Mouse (Mus musculus) olfactory bulb, adult 2 months (tissue): ENCODE data around the gene Gm26602. TPM values are rescaled to one million over a fixed set of nuclear protein-coding genes. Genes with fewer than 3 reads are reported as not detected.

Experiments used
- H3K27ac ChIP-seq: fragments of 200-500 bp; 2 replicates; pipeline ENCODE4 v1.5.1; 2012; ENCODE audit warnings: low read depth, low read length; ENCODE audit not compliant: insufficient read depth
- H3K4me1 ChIP-seq: fragments of 200-500 bp; 2 replicates; pipeline ENCODE4 v1.6.1; 2012; ENCODE audit warnings: low read length; ENCODE audit not compliant: control insufficient read depth, insufficient read depth
- H3K4me3 ChIP-seq: fragments of 200-500 bp; 2 replicates; pipeline ENCODE4 v1.5.1; 2012; ENCODE audit warnings: mild to moderate bottlenecking, low read depth, low read length, moderate library complexity; ENCODE audit not compliant: insufficient read depth
- CTCF ChIP-seq: fragments of 200-500 bp; IDR thresholded peaks from 2 replicates; pipeline ENCODE4 v1.5.1; 2012; ENCODE audit warnings: low read depth, mild to moderate bottlenecking, low read length, moderate library complexity; ENCODE audit not compliant: insufficient read depth
- POLR2A ChIP-seq: fragments of 200-500 bp; IDR thresholded peaks from 2 replicates; pipeline ENCODE4 v1.6.1; 2012; ENCODE audit warnings: mild to moderate bottlenecking, low read depth, low read length, moderate library complexity; ENCODE audit not compliant: insufficient read depth
- WGBS: fragments of 180-500 bp; shearing (Covaris S2); methylation state at CpG from one replicate; pipeline ENCODE4 v1.1.7; 2018; 5-methylcytosine and 5-hydroxymethylcytosine counted together
- polyA plus RNA-seq: library from polyadenylated mRNA; stranded (reverse); fragments of >200 nt; gene quantifications from 2 replicates; pipeline ENCODE4 v1.2.4, GENCODE M21; 2012; ENCODE audit warnings: low replicate concordance; ENCODE audit not compliant: missing spikeins, insufficient read depth, insufficient read length

Gene Gm26602
- polyA plus RNA-seq, 1 experiment, result not detected

- Histone ChIP-seq H3K27ac (no peak overlapping the region), H3K4me1 (peaks cover 43% of the 10 kb centered on the region), H3K4me3 (no peak overlapping the region)
- TF ChIP-seq CTCF (no peak), POLR2A (no peak)
- 67% methylated on average over 20 of the region's 20 CpGs for WGBS
Observed at GRCm38 (mm10) chr10:79897316-79898245, 13.1 kb upstream of the Gm26602 start.

GRCm38 (mm10) chr10:79900951-79901410, 9.7 kb upstream of the Gm26602 start:
- peaks cover 51% of the 10 kb centered on the region for H3K4me1 ChIP-seq
- no peak overlapping the region for H3K4me3 ChIP-seq
- H3K27ac ChIP-seq, result peak overlapping the region; percentile 90
- WGBS, result 10% methylated on average over 2 of the region's 2 CpGs
- no peak for TF ChIP-seq CTCF
- TF ChIP-seq POLR2A, result no peak

DNA sequence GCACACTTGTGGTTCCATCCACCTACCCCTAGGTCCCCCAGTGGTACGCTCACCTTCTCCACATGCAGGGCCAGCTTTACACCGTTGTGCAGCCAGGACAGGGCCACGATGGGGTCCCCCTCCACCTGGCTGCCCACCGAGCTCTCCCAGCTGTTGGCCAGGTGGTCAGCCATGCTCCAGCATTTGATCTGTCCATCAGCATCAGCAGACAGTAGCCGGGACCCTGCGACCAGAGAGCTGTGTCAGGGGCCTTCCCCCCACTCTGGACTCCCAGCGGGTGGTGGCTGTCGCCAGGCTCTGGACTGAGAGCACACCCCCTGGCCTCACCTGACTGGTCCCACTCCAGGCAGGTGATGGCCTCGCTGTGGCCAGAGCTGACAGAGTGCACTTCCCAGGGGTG, 3.9 kb upstream of the Gm26602 start:
- no peak overlapping the region for H3K4me3 ChIP-seq
- TF ChIP-seq POLR2A (no peak), CTCF (no peak)
- H3K4me1 ChIP-seq, result peaks cover 30% of the 10 kb centered on the region
- H3K27ac ChIP-seq, result no peak overlapping the region
- WGBS, result 93% methylated on average over 9 of the region's 9 CpGs

DNA sequence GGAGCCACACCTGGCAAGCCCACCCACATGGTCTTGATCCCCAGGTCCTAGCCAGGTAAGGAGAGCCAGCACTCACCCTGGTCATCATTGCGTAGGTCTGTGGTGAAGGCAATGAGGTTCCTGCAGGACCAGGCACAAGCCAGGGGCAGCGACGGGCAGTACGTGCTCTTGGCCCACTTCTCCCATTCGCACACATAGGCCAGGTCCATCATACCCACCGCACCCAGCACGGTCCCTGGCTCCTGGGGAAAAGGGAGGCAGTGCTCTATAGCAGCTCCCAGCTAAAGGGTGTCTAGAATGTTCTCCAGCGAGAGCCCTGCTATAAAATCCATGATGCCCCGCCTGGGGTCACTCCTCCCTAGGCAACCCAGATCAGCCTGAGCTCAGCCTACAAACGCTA, 3.2 kb upstream of the Gm26602 start:
- WGBS, result 93% methylated on average over 10 of the region's 10 CpGs
- no peak for TF ChIP-seq CTCF
- TF ChIP-seq POLR2A, result no peak
- peaks cover 30% of the 10 kb centered on the region for H3K4me1 ChIP-seq

DNA sequence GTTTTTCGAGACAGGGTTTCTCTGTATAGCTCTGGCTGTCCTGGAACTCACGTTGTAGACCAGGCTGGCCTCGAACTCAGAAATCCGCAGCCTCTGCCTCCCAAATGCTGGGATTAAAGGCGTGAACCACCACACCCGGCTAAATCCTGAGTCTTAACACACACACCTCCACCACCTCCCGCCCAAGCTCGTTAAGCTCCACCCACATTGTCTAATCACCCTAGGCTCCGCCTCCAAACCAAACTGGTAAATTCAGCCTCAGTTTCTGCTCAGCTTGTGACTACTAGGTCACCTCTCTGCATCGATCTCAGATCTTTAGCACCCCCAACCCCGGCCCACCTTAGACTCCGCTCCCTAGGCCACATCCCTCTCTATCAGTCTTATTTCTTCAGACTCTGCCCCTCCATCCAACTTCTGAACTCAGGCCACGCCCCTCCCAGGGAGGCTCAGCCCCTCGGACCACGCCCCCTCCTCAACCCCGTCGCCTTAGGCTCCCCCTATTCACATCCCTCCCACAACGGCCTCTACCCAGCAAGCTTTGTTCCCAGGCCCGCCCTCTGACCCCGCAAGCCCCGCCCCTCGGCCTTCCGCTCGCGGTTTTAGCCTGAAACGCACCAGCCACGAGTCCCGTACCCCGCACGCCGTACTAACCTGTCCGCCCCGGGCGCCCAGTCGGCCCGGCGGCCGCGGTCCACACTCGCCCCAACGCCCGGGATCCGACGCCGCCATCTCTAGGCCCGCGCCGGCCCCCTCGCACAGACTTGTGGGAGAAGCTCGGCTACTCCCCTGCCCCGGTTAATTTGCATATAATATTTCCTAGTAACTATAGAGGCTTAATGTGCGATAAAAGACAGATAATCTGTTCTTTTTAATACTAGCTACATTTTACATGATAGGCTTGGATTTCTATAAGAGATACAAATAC, 2.2 kb upstream of the Gm26602 start, which contains the start of gene Med16:
Gene Med16, minus strand, starts transcription at position 757 of the 925 bp plus-strand sequence.
- peaks cover 25% of the 10 kb centered on the region for H3K4me1 ChIP-seq
- WGBS, result 2% methylated on average over 52 of the region's 52 CpGs
- TF ChIP-seq POLR2A (peak; percentile 70), CTCF (no peak)
- peak within 1 kb of the TSS; percentile 100 for H3K27ac ChIP-seq
- peak within 1 kb of the TSS; percentile 100 for H3K4me3 ChIP-seq

More for the DNA sequence above, 3.2 kb upstream of the Gm26602 start:
- no peak overlapping the region for H3K4me3 ChIP-seq
- H3K27ac ChIP-seq, result no peak overlapping the region

GRCm38 (mm10) chr10:79909092-79909922, 1.3 kb upstream of the Gm26602 start:
- no peak for TF ChIP-seq POLR2A
- Histone ChIP-seq H3K4me1 (peaks cover 30% of the 10 kb centered on the region), H3K4me3 (no peak overlapping the region), H3K27ac (peak overlapping the region; percentile 92)
- WGBS, result 19% methylated on average over 14 of the region's 14 CpGs

- H3K27ac ChIP-seq, result no peak overlapping the region
- H3K4me1 ChIP-seq, result peaks cover 45% of the 10 kb centered on the region
- H3K4me3 ChIP-seq, result no peak overlapping the region
- TF ChIP-seq POLR2A, result no peak
- no peak for TF ChIP-seq CTCF
- 77% methylated on average over 20 of the region's 20 CpGs for WGBS
Observed at GRCm38 (mm10) chr10:79912412-79912811, 1.8 kb downstream of the Gm26602 start.

DNA sequence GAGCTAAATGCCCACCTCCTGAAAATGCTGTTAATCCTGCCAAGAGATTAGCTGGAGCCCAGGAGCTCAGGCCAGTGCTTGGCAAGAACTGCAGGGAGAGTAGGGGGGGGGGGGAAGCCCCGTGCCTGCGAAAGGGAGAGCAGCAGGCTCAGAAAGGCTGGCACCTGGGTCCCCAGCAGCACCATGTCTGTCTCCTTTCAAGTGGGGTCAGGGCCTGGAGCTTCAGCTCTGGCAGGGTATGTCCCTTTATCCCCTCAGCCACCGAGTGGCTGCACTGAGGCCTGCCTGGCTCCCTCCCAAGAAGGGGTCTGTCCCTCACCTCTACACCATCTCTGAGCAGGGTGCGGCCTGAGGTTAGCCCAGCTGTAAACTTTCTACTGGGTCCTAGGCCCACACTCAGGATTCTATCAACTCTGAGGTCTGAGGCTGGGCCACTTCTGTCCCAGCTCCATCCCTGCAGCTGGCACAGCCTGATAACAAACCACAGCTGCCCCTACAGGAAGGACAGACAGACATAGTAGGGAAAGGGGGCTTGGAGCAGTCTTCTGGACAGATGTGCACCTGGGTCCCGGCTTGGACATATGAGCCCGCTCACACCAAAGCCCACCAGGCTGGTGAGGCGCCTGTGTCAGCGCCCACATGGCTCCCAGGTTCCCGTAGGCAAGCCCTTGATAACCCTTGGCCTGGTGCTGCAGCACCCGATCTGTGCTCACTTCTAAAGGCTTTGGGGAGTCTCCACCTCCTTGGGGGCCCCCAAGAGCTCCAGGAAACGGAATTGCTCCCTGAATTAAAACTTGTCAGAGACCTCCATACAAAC, 3.7 kb downstream of the Gm26602 start:
- Histone ChIP-seq H3K4me1 (peaks cover 49% of the 10 kb centered on the region), H3K27ac (no peak overlapping the region), H3K4me3 (no peak overlapping the region)
- WGBS, result 48% methylated on average over 11 of the region's 11 CpGs
- TF ChIP-seq POLR2A, result no peak
- TF ChIP-seq CTCF, result no peak
